Mouse (Mus musculus): ENCODE data around the gene Hsp90ab1. TPM values are rescaled to one million over a fixed set of nuclear protein-coding genes. Genes with fewer than 3 reads are reported as not detected.

The Hsp90ab1 gene
- total and polyA plus RNA-seq, 3 experiments = 464 to 1,319 (median 1,183) TPM

DNA sequence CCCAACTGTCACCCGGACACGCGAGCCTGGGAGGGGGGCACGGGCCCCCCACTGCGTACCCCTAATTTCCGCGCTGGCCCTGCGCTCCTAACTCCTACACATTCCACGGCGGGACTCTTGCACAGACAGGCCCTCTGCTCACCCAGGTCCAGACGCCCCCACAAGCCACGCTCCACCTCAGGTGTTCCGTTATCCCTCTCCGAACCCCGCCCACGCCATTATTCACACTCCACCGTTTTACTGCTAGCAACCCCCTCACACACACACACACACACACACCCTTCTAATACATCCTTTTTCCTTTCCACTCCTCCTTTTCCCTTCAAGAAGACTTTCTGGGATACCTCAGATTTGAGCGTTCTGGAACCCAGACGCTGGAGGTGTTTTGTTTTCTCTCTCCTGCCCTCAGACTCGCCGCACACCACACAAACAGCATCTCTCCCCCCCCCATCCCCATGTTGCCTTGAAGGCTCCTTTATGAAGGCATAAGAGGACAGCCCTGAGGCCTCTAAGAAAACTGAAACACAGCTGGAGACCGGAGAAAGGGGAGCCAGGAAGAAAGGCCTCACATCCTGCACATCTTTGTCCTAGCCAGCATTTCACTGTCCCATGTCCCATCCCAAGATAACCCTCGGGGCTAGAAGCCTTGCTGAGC, 22.8 kb upstream of the Hsp90ab1 start:
- no peak for DNase-seq
- TF ChIP-seq POLR2A (IDR thresholded peaks at IDR 0.05; ENCODE audit: insufficient read depth, low read depth, low read length) (no peak), CTCF (IDR thresholded peaks at IDR 0.05) (no peak), EP300 (IDR thresholded peaks at IDR 0.05; ENCODE audit: insufficient read depth, low read depth, low read length) (no peak)
- H3K9ac ChIP-seq (ENCODE audit: low read depth, low read length) = peak overlapping the region; percentile 63
- intact Hi-C loops (cut with DNase I) = no loop called here
- H3K79me2 ChIP-seq (replicated peaks; ENCODE audit: control insufficient read depth, insufficient read depth, low read length) = no peaks in the 10 kb centered on the region
- no peaks in the 10 kb centered on the region for H3K27me3 ChIP-seq (ENCODE audit: control insufficient read depth, insufficient read depth, low read length)
- peak overlapping the region; percentile 94 for H3K27ac ChIP-seq
- 20% methylated on average over 23 of the region's 23 CpGs for WGBS
- peak overlapping the region; percentile 79 for H3K4me3 ChIP-seq
- peaks cover 36% of the 10 kb centered on the region for H3K4me1 ChIP-seq (ENCODE audit: control insufficient read depth, insufficient read depth, low read length)
- H3K36me3 ChIP-seq (ENCODE audit: control insufficient read depth, insufficient read depth, low read length) = no peaks in the 10 kb centered on the region

- WGBS = under 1% methylated on average over 58 of the region's 58 CpGs
- no peaks in the 10 kb centered on the region for H3K79me2 ChIP-seq (replicated peaks; ENCODE audit: control insufficient read depth, insufficient read depth, low read length)
- no peaks in the 10 kb centered on the region for H3K36me3 ChIP-seq (ENCODE audit: control insufficient read depth, insufficient read depth, low read length)
- peak overlapping the region; percentile 79 for H3K4me3 ChIP-seq
- peak; percentile 90 to 91 for DNase-seq
- intact Hi-C loops (cut with DNase I) = no loop called here
- no peaks in the 10 kb centered on the region for H3K27me3 ChIP-seq (ENCODE audit: control insufficient read depth, insufficient read depth, low read length)
- peak overlapping the region; percentile 63 for H3K9ac ChIP-seq (ENCODE audit: low read depth, low read length)
- H3K4me1 ChIP-seq (ENCODE audit: control insufficient read depth, insufficient read depth, low read length) = peaks cover 37% of the 10 kb centered on the region
- H3K27ac ChIP-seq = peak overlapping the region; percentile 94
- TF ChIP-seq POLR2A (IDR thresholded peaks at IDR 0.05; ENCODE audit: insufficient read depth, low read depth, low read length) (peak; percentile 75), EP300 (IDR thresholded peaks at IDR 0.05; ENCODE audit: insufficient read depth, low read depth, low read length) (no peak), CTCF (IDR thresholded peaks at IDR 0.05) (peak; percentile 26; the same call in 1 of the 2 replicates)
These were observed 22.0 kb upstream of the Hsp90ab1 start for GRCm38 (mm10) chr17:45594881-45595735.

GRCm38 (mm10) chr17:45594195-45594594, 21.1 kb upstream of the Hsp90ab1 start:
- Histone ChIP-seq H3K27me3 (ENCODE audit: control insufficient read depth, insufficient read depth, low read length) (no peaks in the 10 kb centered on the region), H3K27ac (no peak overlapping the region; the same call in 1 of the 2 replicates), H3K4me3 (peak overlapping the region; percentile 79), H3K36me3 (ENCODE audit: control insufficient read depth, insufficient read depth, low read length) (no peaks in the 10 kb centered on the region), H3K4me1 (ENCODE audit: control insufficient read depth, insufficient read depth, low read length) (peaks cover 37% of the 10 kb centered on the region), H3K9ac (ENCODE audit: low read depth, low read length) (peak overlapping the region; percentile 17), H3K79me2 (replicated peaks; ENCODE audit: control insufficient read depth, insufficient read depth, low read length) (no peaks in the 10 kb centered on the region)
- intact Hi-C loops (cut with DNase I) = no loop called here
- TF ChIP-seq CTCF (IDR thresholded peaks at IDR 0.05) = no peak
- no peak for TF ChIP-seq EP300 (IDR thresholded peaks at IDR 0.05; ENCODE audit: insufficient read depth, low read depth, low read length)
- TF ChIP-seq POLR2A (IDR thresholded peaks at IDR 0.05; ENCODE audit: insufficient read depth, low read depth, low read length) = no peak
- WGBS = 49% methylated on average over 8 of the region's 8 CpGs
- peak in 1 of 2 experiments; percentile 26 for DNase-seq

GRCm38 (mm10) chr17:45593479-45593878, 20.4 kb upstream of the Hsp90ab1 start:
- Histone ChIP-seq H3K79me2 (replicated peaks; ENCODE audit: control insufficient read depth, insufficient read depth, low read length) (no peaks in the 10 kb centered on the region), H3K36me3 (ENCODE audit: control insufficient read depth, insufficient read depth, low read length) (no peaks in the 10 kb centered on the region), H3K27me3 (ENCODE audit: control insufficient read depth, insufficient read depth, low read length) (no peaks in the 10 kb centered on the region), H3K4me1 (ENCODE audit: control insufficient read depth, insufficient read depth, low read length) (peaks cover 35% of the 10 kb centered on the region), H3K4me3 (peak overlapping the region; percentile 25; the same call in 1 of the 2 replicates), H3K27ac (peak overlapping the region; percentile 81), H3K9ac (ENCODE audit: low read depth, low read length) (peak overlapping the region; percentile 37)
- intact Hi-C loops (cut with DNase I) = no loop called here
- TF ChIP-seq EP300 (IDR thresholded peaks at IDR 0.05; ENCODE audit: insufficient read depth, low read depth, low read length) (no peak), CTCF (IDR thresholded peaks at IDR 0.05) (peak; percentile 27)
- 39% methylated on average over 8 of the region's 8 CpGs for WGBS
- peak in 1 of 2 experiments; percentile 42 for DNase-seq

- Histone ChIP-seq H3K27me3 (ENCODE audit: control insufficient read depth, insufficient read depth, low read length) (no peaks in the 10 kb centered on the region), H3K4me3 (peak overlapping the region; percentile 30), H3K79me2 (replicated peaks; ENCODE audit: control insufficient read depth, insufficient read depth, low read length) (no peaks in the 10 kb centered on the region), H3K36me3 (ENCODE audit: control insufficient read depth, insufficient read depth, low read length) (no peaks in the 10 kb centered on the region), H3K27ac (peak overlapping the region; percentile 81), H3K4me1 (ENCODE audit: control insufficient read depth, insufficient read depth, low read length) (peaks cover 35% of the 10 kb centered on the region), H3K9ac (ENCODE audit: low read depth, low read length) (peak overlapping the region; percentile 67)
- no peak for TF ChIP-seq CTCF (IDR thresholded peaks at IDR 0.05)
- TF ChIP-seq POLR2A (IDR thresholded peaks at IDR 0.05; ENCODE audit: insufficient read depth, low read depth, low read length) = 0 out of 2 replicates have a peak, but pooled peaks have one; percentile 8
- 16% methylated on average over 8 of the region's 8 CpGs for WGBS
- intact Hi-C loops (cut with DNase I) = no loop called here
- DNase-seq = peak; percentile 76 to 78
These were observed 19.7 kb upstream of the Hsp90ab1 start for GRCm38 (mm10) chr17:45592606-45593431.
